Mouse (Mus musculus) T-helper 2 cell (primary cell): Measurements from ENCODE around the gene Lbh.

ENCODE experiments used
- in situ Hi-C: fragments of 300-600 bp; cut with MboI, MseI; formaldehyde crosslinking; loops from one replicate; pipeline ENCODE4 v1.15.1; 2025; ENCODE audit warnings: high pct_unique_total_duplicates

The Lbh gene

DNA sequence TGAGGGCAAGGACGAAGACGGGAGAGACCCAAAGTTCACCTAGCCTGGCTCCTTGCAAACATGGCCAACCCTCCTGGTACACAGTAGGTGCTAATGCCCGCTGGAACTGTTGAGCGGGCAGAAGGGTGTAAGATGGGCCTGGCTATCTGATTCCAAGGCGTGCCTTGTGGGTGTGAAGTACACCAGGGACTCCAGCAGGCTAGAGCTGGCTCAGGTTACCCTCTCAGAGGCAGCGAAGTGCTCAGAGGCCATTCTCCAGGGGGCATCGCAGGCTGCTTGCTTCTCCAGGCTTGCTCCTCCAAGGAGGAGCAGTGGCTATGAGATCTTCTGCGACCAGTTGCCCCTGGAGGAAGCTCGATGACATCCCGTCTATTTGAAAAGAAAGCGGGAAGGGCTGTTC lies 6.8 kb upstream of the Lbh start:
- in situ Hi-C loops, result loop anchor here (10.0 kb wide), 1 partner anchor 64 kb away; no protein-coding TSS in a partner anchor

- in situ Hi-C loops, result loop anchor here (10.0 kb wide), 1 partner anchor 63 kb away; no protein-coding TSS in a partner anchor
These were observed 6.4 kb upstream of the Lbh start for GRCm38 (mm10) chr17:72911751-72912150.

DNA sequence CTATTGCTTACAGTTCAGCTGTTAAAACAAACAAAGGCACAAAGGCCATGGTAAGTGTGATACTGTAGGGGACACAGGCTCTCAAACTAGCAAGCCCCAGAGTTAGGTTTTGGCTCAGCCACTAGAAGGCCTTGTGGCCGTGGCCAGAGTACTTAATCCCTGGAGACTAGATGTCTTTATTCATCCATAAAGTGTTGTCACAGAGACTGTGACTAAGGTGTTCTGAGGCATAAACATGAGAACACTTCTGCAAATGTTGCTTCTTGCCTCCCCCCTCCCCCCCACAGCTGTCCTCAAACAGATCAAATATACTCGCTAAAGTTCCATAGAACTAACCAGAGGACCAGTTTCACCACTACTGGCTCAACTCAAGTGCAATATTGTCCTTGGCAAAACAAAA lies 4.0 kb upstream of the Lbh start:
- in situ Hi-C loops, result loop anchor here (10.0 kb wide), 1 partner anchor 61 kb away; no protein-coding TSS in a partner anchor

GRCm38 (mm10) chr17:72917241-72918030 lies 669 bp upstream of the Lbh start:
- in situ Hi-C loops, result loop anchor here (10.0 kb wide), 1 partner anchor 57 kb away; no protein-coding TSS in a partner anchor

- in situ Hi-C loops, result loop anchor here (10.0 kb wide), 1 partner anchor 56 kb away; no protein-coding TSS in a partner anchor
These were observed 751 bp downstream of the Lbh start for GRCm38 (mm10) chr17:72918571-72919541.

DNA sequence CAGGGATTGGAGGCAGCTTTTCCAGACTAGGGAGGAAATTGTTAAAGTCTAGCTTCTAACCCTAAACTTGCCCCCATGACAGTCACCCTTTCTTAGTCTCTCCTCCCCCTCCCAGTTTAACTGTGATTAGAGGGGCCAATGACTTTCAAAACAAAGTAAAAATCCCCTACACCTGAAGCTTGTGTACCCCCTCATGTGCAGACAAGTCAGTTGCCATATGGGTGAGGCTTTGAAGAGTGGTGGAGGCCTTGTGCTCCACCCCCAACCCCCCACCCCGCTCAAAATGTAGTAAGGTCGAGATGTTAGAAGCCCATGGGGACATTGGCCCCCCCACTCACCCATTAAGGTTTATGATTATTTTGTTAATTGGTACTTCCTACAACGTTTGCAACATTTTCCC lies 1.5 kb downstream of the Lbh start:
- in situ Hi-C loops, result loop anchor here (10.0 kb wide), 1 partner anchor 55 kb away; no protein-coding TSS in a partner anchor

- in situ Hi-C loops, result no loop called here
These were observed 2.3 kb downstream of the Lbh start for GRCm38 (mm10) chr17:72920430-72920829.

- in situ Hi-C loops, result no loop called here
These were observed 2.9 kb downstream of the Lbh start for GRCm38 (mm10) chr17:72920971-72921370.

- in situ Hi-C loops, result no loop called here
These were observed 4.1 kb downstream of the Lbh start for GRCm38 (mm10) chr17:72922206-72922605.

- in situ Hi-C loops, result no loop called here
These were observed 5.2 kb downstream of the Lbh start for GRCm38 (mm10) chr17:72923283-72923682.

DNA sequence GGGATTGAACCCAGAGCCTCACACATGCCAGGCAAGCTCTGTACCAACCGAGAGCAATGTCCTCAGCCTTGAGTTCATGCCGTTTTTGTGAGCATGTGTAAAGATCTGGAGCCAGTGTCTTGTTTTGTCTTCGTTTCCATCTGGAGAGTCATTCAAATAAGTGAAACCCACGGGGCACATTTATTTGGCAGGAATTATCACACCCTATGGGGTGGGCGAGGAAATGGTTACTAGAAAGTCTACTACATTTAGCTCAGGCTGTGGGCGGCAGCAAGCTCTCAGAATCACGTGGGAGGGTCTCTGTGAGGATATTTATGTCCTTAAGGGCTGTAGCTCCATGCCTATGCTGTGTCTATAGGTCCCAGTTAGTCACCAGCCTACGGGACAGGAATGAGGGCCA lies 6.2 kb downstream of the Lbh start:
- in situ Hi-C loops, result no loop called here

- in situ Hi-C loops, result no loop called here
These were observed 7.0 kb downstream of the Lbh start for GRCm38 (mm10) chr17:72925111-72925510.

DNA sequence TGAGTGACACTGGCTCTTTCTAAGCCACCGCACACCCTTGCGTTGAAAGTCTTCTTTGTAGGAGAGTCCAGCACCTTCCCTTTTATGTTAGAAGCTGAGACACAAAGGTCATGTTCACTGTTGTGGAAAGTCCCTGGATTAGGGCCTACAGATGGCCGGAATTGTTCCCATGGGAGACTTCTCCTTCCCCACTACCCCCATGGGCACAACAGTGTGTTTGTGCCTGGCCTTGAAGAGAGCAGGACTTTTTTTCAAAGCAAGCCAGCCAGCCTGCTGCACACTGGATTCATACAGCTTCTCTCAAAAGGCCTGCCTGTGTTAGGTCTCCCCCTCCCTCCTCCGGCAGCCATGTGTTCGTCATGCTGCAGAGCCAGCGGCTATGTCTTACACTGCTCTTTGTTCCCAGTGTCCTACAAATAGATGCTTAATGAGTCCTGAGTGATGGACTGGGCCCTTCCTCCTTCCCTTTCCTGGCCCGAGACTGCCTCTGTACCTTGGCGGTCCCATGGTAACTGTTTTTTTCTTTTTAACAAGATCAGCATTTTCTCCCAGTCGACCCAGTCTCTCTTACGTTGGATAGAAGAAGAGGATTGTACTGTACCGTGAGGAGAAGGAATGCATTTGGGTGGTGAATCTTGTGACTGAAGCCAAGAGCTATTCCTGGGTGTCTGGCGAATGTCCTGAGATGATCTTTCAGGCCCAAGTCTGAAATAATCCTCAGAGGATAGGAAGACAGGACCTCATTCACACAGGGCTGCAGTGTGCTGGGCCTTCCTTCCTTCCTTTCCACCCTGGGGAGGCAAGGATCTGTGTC lies 7.9 kb downstream of the Lbh start:
- in situ Hi-C loops, result no loop called here

GRCm38 (mm10) chr17:72926994-72927393 lies 8.9 kb downstream of the Lbh start:
- in situ Hi-C loops, result no loop called here

DNA sequence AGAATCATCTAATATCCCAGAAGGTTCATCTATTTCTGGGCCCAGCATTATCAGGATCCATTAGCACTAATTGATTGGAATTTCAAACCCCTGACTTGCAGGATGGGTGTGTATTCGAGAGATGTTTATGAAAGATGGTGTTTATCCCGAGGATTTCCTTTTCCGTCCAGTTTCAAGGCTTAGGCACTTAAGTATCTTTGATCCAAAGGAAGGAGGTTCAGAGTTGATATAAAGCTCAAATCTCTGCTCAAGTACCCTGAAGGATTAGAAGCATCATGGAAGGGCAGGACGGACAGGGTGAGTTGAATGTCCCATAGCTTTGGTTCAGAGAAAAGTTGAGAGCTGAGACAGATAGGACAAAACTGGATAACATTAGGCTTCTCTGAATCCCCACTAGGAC lies 15.0 kb downstream of the Lbh start:
- in situ Hi-C loops, result no loop called here

DNA sequence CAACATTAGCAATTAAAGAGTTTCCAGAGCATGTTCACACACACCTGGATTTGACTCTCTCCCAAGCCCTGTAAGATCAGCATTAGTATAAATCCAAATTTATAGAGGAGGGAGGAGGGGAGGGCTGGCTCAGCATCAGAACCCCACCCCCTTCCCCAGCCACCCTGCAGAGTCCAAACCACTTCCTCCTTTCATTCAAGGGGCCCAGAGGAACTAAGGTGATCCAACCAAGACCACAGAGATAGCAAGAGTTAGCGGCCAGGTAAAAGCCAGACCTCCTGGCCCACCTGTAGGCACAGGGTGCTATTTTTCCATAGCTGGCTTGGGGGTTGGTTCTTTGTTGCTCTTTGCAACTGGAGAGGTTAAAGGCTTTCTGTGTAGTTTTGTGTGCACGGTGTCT lies 16.0 kb downstream of the Lbh start:
- in situ Hi-C loops, result no loop called here

GRCm38 (mm10) chr17:72934653-72935052 lies 16.5 kb downstream of the Lbh start:
- in situ Hi-C loops, result no loop called here

GRCm38 (mm10) chr17:72935921-72936320 lies 17.8 kb downstream of the Lbh start:
- in situ Hi-C loops, result no loop called here

DNA sequence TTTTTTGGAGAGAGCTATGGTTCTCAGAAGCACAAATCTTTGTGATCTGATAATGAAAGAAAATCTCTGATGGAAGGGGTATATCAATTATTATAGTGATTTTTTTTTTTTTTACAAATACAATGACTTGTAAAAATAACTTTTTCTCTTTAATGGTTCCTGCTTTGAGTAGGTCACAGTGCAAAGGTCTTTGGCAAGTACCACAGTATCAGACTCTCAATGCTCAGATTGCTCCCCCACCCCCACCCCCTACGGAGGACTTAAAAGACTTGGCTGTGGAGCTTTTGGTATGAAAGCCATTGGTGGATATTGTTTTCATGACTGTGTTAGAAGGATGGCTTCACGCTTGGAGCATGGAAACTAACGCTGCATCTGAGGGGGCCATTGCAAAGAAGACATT lies 18.2 kb downstream of the Lbh start:
- in situ Hi-C loops, result no loop called here

DNA sequence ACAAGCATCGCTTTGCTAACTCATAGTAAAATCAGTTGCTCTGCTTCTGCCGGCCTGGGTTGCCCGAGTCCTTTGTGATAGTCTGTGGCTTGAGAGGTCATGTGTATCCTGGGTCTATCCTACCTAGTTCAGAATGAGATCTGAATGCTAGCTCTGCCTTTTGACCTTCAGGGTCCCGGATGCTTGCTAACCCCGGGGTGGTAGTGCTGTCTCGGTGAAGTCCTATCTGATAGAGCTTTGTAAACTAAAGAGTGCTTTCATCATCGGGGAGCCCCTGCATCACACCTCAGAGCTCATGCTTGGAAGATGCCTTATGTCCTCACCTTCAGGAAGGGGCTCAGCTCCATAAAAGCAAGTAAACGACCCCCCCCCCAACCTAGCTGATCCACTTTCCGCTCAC lies 19.1 kb downstream of the Lbh start:
- in situ Hi-C loops, result no loop called here

- in situ Hi-C loops, result no loop called here
These were observed 20.1 kb downstream of the Lbh start for GRCm38 (mm10) chr17:72938026-72938795.
